Mouse (Mus musculus): ENCODE measurements around the gene Wdr95. TPM values are rescaled to one million over a fixed set of nuclear protein-coding genes. Genes with fewer than 3 reads are reported as not detected.

Gene Wdr95
- polyA plus RNA-seq, 1 experiment from 2014 or later, result 0.30 TPM

Other genes starting within 250 kb of the Wdr95 start
- gene Medag, start 116.9 kb upstream of the Wdr95 start, polyA plus RNA-seq (2014; fragmentation: Nextera tagmentation; extraction: Ambion mirVana), result 5.9 TPM in 2 replicates
- 0.81 and 1.00 TPM in 2 replicates for gene Tex26, start 89.0 kb upstream of the Wdr95 start, polyA plus RNA-seq (2014; fragmentation: Nextera tagmentation; extraction: Ambion mirVana)
- 59.8 and 104 TPM in 2 replicates for gene Hsph1, start 107.7 kb downstream of the Wdr95 start, polyA plus RNA-seq (2014; fragmentation: Nextera tagmentation; extraction: Ambion mirVana)
- 18.2 and 19.0 TPM in 2 replicates for gene B3glct, start 149.6 kb downstream of the Wdr95 start, polyA plus RNA-seq (2014; fragmentation: Nextera tagmentation; extraction: Ambion mirVana)